Mouse (Mus musculus) forebrain, embryonic 13.5 days (tissue): ENCODE data around the gene Tceal5. TPM values are rescaled to one million over a fixed set of nuclear protein-coding genes. Genes with fewer than 3 reads are reported as not detected.

Experiments used
- ATAC-seq: fragments of 200-750 bp; cut with Nextera tagmentation; 2 replicates; pipeline ENCODE4 v1.8.0; 2017
- H3K27ac ChIP-seq: fragments of 300-500 bp; sonication (generic); 2 replicates; pipeline ENCODE4 v1.5.1; 2015; ENCODE audit warnings: inconsistent platforms, mild to moderate bottlenecking, moderate library complexity
- H3K27me3 ChIP-seq: fragments of 300-500 bp; sonication (generic); 2 replicates; pipeline ENCODE4 v1.6.1; 2015; ENCODE audit warnings: mild to moderate bottlenecking, inconsistent platforms
- H3K36me3 ChIP-seq: fragments of 300-500 bp; sonication (generic); 2 replicates; pipeline ENCODE4 v1.6.1; 2015; ENCODE audit warnings: mild to moderate bottlenecking, inconsistent platforms; ENCODE audit not compliant: poor library complexity, severe bottlenecking
- H3K4me1 ChIP-seq: fragments of 300-500 bp; sonication (generic); 2 replicates; pipeline ENCODE4 v1.6.1; 2015; ENCODE audit warnings: inconsistent platforms
- H3K4me2 ChIP-seq: fragments of 300-500 bp; sonication (generic); 2 replicates; pipeline ENCODE4 v1.6.1; 2015; ENCODE audit warnings: inconsistent platforms, mild to moderate bottlenecking, moderate library complexity
- H3K4me3 ChIP-seq: fragments of 300-500 bp; sonication (generic); 2 replicates; pipeline ENCODE4 v1.5.1; 2015; ENCODE audit warnings: mild to moderate bottlenecking, inconsistent platforms
- H3K9ac ChIP-seq: fragments of 300-500 bp; sonication (generic); 2 replicates; pipeline ENCODE4 v1.6.1; 2015; ENCODE audit warnings: mild to moderate bottlenecking, inconsistent platforms
- H3K9me3 ChIP-seq: fragments of 300-500 bp; sonication (generic); replicated peaks from 2 replicates; pipeline ENCODE4 v1.6.1; 2016; ENCODE audit warnings: inconsistent platforms
- WGBS: fragments of 180-500 bp; shearing (Covaris S2); methylation state at CpG from one replicate; pipeline ENCODE4 v1.1.7; 2015; 5-methylcytosine and 5-hydroxymethylcytosine counted together
- polyA plus RNA-seq: library from polyadenylated mRNA; unstranded; fragments of >200 nt; fragmentation: Nextera tagmentation; extraction: Ambion mirVana; gene quantifications from 2 replicates; pipeline ENCODE4 v1.2.1, GENCODE M21; 2015

Tceal5 gene
- polyA plus RNA-seq, result 11.0 and 13.0 TPM in 2 replicates

DNA sequence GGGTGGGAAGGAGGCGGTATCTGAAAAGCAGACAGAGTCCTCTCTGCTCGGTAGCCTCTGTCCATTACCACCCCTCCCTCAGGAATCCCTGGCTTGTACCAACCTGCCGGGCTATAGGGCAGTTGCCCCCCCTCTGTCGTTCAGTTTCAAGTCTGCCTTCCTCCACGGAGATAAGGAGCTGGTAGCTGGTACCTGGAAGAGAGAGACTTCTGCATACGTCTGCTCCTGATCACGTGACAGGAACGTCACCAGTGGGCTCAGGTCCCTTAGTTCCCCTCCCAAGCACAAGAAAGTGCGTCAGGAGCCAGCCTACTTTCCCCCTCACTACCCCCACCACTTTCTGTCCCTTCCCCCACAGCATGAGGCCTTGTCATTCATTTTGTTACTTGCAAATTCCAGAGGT, at the start of gene Tceal5:
Gene Tceal5, minus strand, starts transcription at position 213 of the 403 bp plus-strand sequence.
- Histone ChIP-seq H3K36me3 (no peaks in the 10 kb centered on the region), H3K9me3 (no peaks in the 10 kb centered on the region), H3K4me3 (peak within 1 kb of the TSS; percentile 41), H3K4me2 (peak within 1 kb of the TSS; percentile 58), H3K27ac (no peak within 1 kb of the TSS), H3K9ac (peak within 1 kb of the TSS; percentile 58), H3K27me3 (peaks cover 2% of the 10 kb centered on the region; the same call in 1 of the 2 replicates), H3K4me1 (no peaks in the 10 kb centered on the region)
- ATAC-seq, result peak; percentile 94
- WGBS, result 21% methylated on average over 9 of the region's 9 CpGs

DNA sequence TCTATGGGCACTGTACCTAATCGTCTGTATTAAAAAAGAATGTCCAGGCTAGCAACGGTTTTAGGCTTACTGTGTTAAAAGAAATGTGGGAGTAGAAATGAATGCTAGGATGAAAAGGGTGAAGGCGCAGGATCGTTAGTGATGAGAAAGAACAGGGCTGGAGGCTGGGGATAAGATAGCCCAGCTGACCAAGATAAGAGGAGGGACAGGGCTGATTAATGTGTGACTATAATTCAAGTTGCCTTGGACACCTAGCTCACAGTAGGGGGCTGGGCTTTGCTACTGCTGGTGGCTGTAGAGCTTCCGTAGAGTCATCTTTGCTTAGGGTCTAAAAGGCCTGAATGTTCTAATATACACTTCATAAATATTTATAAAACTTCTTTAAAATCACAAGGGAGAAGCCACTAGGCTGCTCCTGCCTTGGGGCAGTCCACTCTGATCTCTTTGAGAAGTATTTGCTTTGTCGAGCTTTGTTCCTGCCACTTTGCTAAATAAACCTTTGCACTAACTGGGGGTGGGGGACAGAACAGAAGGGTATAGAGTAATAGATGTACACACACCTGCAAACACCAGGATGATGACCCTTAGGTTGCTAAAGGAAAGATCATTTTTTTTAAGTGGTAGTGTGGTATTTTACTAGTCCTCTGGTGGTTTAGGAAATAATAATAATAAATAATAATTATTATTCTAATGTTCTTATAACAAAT, 48.5 kb upstream of the Tceal5 start:
- 49% methylated on average over 6 of the region's 6 CpGs for WGBS

DNA sequence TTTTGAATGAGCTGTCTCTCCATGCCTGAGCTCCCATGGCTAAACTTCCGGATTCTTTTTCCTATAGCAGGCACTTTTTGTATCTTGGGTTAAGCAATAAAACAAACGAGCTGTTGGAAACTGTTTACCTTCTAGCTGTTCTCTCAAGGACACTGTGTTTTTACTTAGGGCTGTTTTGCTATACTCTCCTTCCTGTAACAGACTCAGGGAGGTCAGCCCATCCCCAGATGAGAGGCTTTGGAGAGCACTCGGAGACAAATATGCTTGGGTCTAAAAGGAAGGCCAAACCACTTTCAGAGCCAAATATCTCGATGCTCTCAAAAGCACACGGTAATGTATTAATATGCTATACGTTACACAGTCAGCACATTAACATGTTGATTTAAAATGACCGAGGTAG, 46.0 kb upstream of the Tceal5 start:
- Histone ChIP-seq H3K9ac (no peak overlapping the region), H3K4me3 (no peak overlapping the region), H3K27me3 (no peaks in the 10 kb centered on the region), H3K36me3 (peaks cover 12% of the 10 kb centered on the region; the same call in 1 of the 2 replicates), H3K9me3 (no peaks in the 10 kb centered on the region), H3K4me2 (no peak overlapping the region), H3K4me1 (peaks cover 4% of the 10 kb centered on the region; the same call in 1 of the 2 replicates), H3K27ac (no peak overlapping the region)
- WGBS, result 87% methylated on average over 7 of the region's 7 CpGs
- ATAC-seq, result no peak

More for the DNA sequence above, 48.5 kb upstream of the Tceal5 start:
- Histone ChIP-seq H3K27ac (no peak overlapping the region), H3K9me3 (no peaks in the 10 kb centered on the region), H3K36me3 (peaks cover 10% of the 10 kb centered on the region; the same call in 1 of the 2 replicates), H3K27me3 (no peaks in the 10 kb centered on the region), H3K4me1 (no peaks in the 10 kb centered on the region), H3K9ac (no peak overlapping the region), H3K4me2 (no peak overlapping the region), H3K4me3 (no peak overlapping the region)
- ATAC-seq, result no peak

DNA sequence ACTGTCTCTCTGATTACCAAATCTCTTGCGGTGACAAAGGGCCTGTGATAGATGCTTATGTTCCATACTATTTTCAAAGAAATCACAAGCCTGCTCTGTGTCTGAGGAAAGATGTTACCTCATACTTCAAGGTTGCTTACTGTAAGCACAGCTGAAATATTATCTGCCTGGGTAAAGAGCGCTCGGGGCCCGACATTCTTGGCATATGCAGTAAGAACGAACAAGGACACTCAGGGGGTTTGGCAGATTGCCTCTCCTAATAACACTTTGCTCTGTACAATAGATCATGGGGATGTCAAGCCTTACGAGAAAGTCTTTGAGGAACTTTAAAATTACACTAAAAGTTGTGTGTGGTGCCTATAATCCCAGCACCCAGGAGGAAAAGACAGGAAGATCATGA, 45.1 kb upstream of the Tceal5 start:
- Histone ChIP-seq H3K27me3 (no peaks in the 10 kb centered on the region), H3K4me2 (no peak overlapping the region), H3K9ac (no peak overlapping the region), H3K36me3 (peaks cover 12% of the 10 kb centered on the region; the same call in 1 of the 2 replicates), H3K4me1 (peaks cover 4% of the 10 kb centered on the region; the same call in 1 of the 2 replicates), H3K9me3 (no peaks in the 10 kb centered on the region), H3K27ac (no peak overlapping the region), H3K4me3 (no peak overlapping the region)
- no peak for ATAC-seq
- 76% methylated on average over 6 of the region's 6 CpGs for WGBS

DNA sequence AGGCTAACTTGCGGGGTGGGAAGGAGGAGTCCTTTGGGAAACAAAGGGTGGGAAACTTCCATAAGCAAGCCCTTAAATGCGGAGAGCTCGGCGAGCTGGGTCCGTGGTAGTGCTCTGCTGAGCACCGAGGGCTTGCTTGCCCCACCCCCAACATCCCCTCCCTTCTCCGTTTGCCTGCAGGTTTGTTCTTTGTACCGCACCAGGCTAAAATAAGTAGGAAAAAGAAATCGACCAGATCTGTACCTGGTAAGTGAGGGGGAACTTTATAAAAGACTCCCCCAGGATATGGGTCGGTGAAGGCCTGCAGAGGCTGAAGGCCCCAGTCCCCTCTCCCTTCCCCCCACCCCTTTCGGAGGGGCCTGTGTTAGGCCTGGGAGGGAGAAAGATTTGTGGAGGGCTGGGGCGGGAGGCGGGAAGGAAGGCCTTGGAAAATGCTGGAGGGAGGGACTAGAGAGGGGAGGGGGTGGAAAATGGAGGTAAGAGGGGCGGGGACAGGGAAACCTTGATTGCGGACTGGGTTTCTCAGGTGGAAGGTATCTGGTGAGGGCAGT, 41.9 kb upstream of the Tceal5 start:
- 17% methylated on average over 13 of the region's 15 CpGs for WGBS
- ATAC-seq, result peak; percentile 83

DNA sequence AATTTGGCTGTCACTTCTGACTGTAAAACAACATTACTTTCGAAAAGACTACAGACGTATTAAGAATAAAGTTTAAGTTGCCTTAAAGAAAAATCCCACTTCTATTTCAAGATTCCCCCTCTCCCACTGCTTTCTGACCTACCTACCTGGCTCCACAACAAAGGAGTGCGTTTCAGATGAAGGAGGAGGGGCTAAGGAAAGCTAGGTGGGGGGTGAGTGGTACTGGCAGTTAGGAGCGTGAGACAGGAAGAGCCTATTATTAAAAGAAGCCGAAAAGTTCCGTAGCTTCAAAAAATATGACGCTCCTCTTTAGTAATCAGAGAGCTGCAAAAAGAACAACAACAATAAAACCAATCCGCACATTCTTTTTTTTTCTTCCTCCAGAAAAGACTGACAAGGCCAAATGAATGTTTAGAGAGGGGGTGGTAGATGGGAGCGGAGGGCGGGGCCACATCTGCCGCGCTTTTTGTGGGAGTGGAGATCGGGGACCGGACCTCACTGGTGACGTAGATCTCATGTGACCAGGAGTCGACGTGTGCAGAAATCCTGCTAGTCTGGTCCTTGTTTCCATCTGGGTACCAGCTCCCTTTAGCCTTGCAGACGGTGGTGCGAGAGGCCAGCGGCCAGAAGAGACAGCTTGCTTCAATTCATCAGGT, 41.0 kb upstream of the Tceal5 start, which contains the start of gene Tceal9:
Gene Tceal9, plus strand, starts transcription at position 506 of the 656 bp plus-strand sequence.
- ATAC-seq, result peak; percentile 96
- peaks cover 12% of the 10 kb centered on the region; the same call in 1 of the 2 replicates for H3K36me3 ChIP-seq
- 17% methylated on average over 20 of the region's 20 CpGs for WGBS
- H3K4me1 ChIP-seq, result peaks cover 4% of the 10 kb centered on the region; the same call in 1 of the 2 replicates
- peak within 1 kb of the TSS; percentile 83 for H3K27ac ChIP-seq
- peak within 1 kb of the TSS; percentile 55 for H3K4me2 ChIP-seq
- peak within 1 kb of the TSS; percentile 77 for H3K9ac ChIP-seq
- no peaks in the 10 kb centered on the region for H3K27me3 ChIP-seq
- no peaks in the 10 kb centered on the region for H3K9me3 ChIP-seq
- H3K4me3 ChIP-seq, result peak within 1 kb of the TSS; percentile 61

More for the DNA sequence above, 41.9 kb upstream of the Tceal5 start:
- H3K4me1 ChIP-seq, result peaks cover 4% of the 10 kb centered on the region; the same call in 1 of the 2 replicates
- no peaks in the 10 kb centered on the region for H3K27me3 ChIP-seq
- H3K4me3 ChIP-seq, result peak overlapping the region; percentile 61
- H3K36me3 ChIP-seq, result peaks cover 12% of the 10 kb centered on the region; the same call in 1 of the 2 replicates
- H3K27ac ChIP-seq, result peak overlapping the region; percentile 83
- H3K4me2 ChIP-seq, result peak overlapping the region; percentile 55
- H3K9me3 ChIP-seq, result no peaks in the 10 kb centered on the region
- peak overlapping the region; percentile 77 for H3K9ac ChIP-seq

DNA sequence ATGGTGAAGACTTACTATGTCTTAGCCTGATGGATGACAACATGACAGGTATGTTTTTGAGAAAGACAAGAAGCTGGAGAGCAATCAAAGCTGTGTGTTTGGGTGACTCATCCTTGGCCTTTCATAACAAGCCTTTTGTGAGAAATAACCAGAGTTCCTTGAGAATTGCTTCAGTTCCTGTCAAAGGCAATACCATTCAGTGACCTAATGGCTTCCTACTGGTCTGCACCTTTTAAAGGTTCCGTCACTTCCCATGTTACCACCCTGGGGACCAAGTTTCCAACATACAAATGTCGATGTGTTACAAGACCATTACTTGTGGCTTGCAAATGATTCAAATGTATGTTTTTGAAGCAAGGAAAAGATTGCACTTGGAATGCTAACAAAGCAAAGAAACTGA, 39.5 kb upstream of the Tceal5 start:
- no peak overlapping the region for H3K4me2 ChIP-seq
- no peak overlapping the region for H3K4me3 ChIP-seq
- 82% methylated on average over 2 of the region's 2 CpGs for WGBS
- H3K27me3 ChIP-seq, result no peaks in the 10 kb centered on the region
- no peak overlapping the region for H3K9ac ChIP-seq
- H3K27ac ChIP-seq, result no peak overlapping the region
- no peaks in the 10 kb centered on the region for H3K9me3 ChIP-seq
- H3K4me1 ChIP-seq, result peaks cover 4% of the 10 kb centered on the region; the same call in 1 of the 2 replicates
- peaks cover 12% of the 10 kb centered on the region; the same call in 1 of the 2 replicates for H3K36me3 ChIP-seq
- no peak for ATAC-seq

DNA sequence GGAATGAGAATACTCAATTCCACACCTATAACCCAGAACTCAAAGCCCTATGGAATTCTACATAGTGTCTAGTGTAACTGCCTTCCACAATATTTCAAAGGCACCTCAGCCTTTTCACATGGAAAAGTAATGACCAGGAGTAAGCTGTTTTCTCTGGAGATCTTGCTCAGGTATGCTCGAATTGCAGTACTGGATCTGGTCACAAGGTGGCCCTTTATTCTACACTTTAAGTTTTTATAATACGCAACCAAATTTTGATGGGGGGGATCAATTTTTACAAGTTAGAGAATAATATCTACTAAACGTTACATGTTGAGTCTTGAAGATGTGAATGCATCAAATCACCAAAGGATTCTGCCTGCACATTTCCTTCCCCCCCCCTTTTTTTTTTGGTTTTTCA, 34.4 kb upstream of the Tceal5 start:
- H3K36me3 ChIP-seq, result no peaks in the 10 kb centered on the region
- no peak for ATAC-seq
- H3K4me3 ChIP-seq, result no peak overlapping the region
- H3K27ac ChIP-seq, result no peak overlapping the region
- no peaks in the 10 kb centered on the region for H3K27me3 ChIP-seq
- H3K4me2 ChIP-seq, result no peak overlapping the region
- H3K9me3 ChIP-seq, result no peaks in the 10 kb centered on the region
- H3K4me1 ChIP-seq, result no peaks in the 10 kb centered on the region
- no peak overlapping the region for H3K9ac ChIP-seq
- WGBS, result 35% methylated on average over 3 of the region's 3 CpGs

DNA sequence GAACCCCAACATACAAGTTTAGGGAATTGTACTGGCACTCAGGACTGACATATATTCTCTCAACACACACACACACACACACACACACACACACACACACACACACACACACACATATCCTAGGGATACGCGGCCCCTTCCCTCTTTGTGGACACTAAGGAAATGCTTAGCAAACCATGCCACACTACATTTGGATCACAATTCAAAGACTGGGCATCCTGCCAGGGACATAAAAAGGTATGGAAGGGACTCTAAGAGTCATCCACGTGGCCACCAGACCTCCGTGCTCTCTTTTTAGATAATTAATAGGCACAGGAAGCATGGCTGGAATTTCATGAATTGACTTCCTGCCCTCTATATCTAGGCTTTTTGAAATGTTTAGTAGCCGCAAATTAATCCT, 24.1 kb upstream of the Tceal5 start:
- no peak overlapping the region for H3K9ac ChIP-seq
- H3K9me3 ChIP-seq, result no peaks in the 10 kb centered on the region
- no peaks in the 10 kb centered on the region for H3K27me3 ChIP-seq
- H3K27ac ChIP-seq, result no peak overlapping the region
- H3K4me1 ChIP-seq, result no peaks in the 10 kb centered on the region
- no peak for ATAC-seq
- no peak overlapping the region for H3K4me3 ChIP-seq
- WGBS, result 62% methylated on average over 5 of the region's 5 CpGs
- H3K4me2 ChIP-seq, result no peak overlapping the region
- no peaks in the 10 kb centered on the region for H3K36me3 ChIP-seq

DNA sequence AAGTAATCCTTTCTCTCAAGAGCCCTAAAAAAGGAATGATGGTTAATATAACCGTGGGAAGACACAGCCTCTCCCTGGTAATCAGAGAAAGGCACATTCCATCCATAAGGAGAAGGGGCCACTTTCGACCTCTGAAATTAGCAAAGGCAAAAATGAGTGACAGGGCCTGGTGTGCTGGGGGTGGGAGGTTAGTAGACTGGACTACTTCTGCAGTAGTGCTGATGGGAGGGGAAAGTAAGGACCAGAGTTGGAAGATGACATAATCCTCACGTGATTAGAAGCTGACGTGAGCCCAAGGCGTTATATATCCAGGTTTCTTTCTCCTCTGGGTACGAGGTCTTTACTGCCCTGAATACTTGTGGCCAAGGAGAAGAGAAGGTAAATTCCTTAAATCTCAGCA, 20.0 kb upstream of the Tceal5 start:
- Histone ChIP-seq H3K27me3 (no peaks in the 10 kb centered on the region), H3K4me3 (no peak overlapping the region), H3K9me3 (no peaks in the 10 kb centered on the region), H3K27ac (no peak overlapping the region), H3K9ac (no peak overlapping the region), H3K4me1 (no peaks in the 10 kb centered on the region), H3K36me3 (no peaks in the 10 kb centered on the region), H3K4me2 (no peak overlapping the region)
- ATAC-seq, result no peak
- WGBS, result 76% methylated on average over 6 of the region's 6 CpGs

DNA sequence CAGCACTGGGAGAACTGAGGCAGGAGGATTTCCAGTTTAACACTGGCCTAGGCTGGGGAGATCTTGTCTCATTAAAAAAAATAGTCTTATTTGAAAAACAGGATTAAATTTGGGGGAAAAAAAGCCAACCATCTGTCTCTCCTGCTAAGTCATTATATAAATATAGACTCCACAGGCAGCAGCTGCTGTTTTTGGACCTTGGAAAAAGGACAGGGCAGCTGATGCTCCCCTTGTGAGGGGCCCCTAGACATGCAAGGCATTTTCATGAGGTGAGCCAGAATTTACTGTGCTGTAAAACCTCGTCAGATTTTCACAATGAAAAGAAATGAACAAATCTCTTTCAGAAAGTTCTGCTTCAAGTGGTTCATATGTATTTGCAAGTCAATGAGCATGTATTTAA, 12.6 kb upstream of the Tceal5 start:
- WGBS, result 50% methylated on average over 1 of the region's 1 CpGs
- ATAC-seq, result no peak
- Histone ChIP-seq H3K36me3 (0 out of 2 replicates have a peak, but pooled peaks cover 4% of the 10 kb centered on the region), H3K4me2 (no peak overlapping the region), H3K4me1 (no peaks in the 10 kb centered on the region), H3K4me3 (no peak overlapping the region), H3K9ac (no peak overlapping the region), H3K9me3 (no peaks in the 10 kb centered on the region), H3K27me3 (no peaks in the 10 kb centered on the region), H3K27ac (no peak overlapping the region)
